Mouse (Mus musculus) neural tube, embryonic 12.5 days (tissue): Measurements from ENCODE around the gene Ntm. TPM values are rescaled to one million over a fixed set of nuclear protein-coding genes. Genes with fewer than 3 reads are reported as not detected.

Source experiments
- ATAC-seq: fragments of 200-750 bp; cut with Nextera tagmentation; 2 replicates; pipeline ENCODE4 v1.8.0; 2017; ENCODE audit warnings: low read depth, mild to moderate bottlenecking, moderate TSS enrichment, moderate library complexity; ENCODE audit not compliant: low FRiP score
- H3K27ac ChIP-seq: fragments of 300-500 bp; sonication (generic); 2 replicates; pipeline ENCODE4 v1.5.1; 2016
- H3K27me3 ChIP-seq: fragments of 300-500 bp; sonication (generic); replicated peaks from 2 replicates; pipeline ENCODE4 v1.6.1; 2016; ENCODE audit warnings: mild to moderate bottlenecking
- H3K36me3 ChIP-seq: fragments of 300-500 bp; sonication (generic); 2 replicates; pipeline ENCODE4 v1.6.1; 2016; ENCODE audit warnings: mild to moderate bottlenecking
- H3K4me1 ChIP-seq: fragments of 300-500 bp; sonication (generic); 2 replicates; pipeline ENCODE4 v1.6.1; 2016
- H3K4me2 ChIP-seq: fragments of 300-500 bp; sonication (generic); replicated peaks from 2 replicates; pipeline ENCODE4 v1.6.1; 2016; ENCODE audit warnings: mild to moderate bottlenecking
- H3K4me3 ChIP-seq: fragments of 300-500 bp; sonication (generic); 2 replicates; pipeline ENCODE4 v1.5.1; 2016
- H3K9ac ChIP-seq: fragments of 300-500 bp; sonication (generic); 2 replicates; pipeline ENCODE4 v1.6.1; 2016; ENCODE audit warnings: mild to moderate bottlenecking
- H3K9me3 ChIP-seq: fragments of 300-500 bp; sonication (generic); 2 replicates; pipeline ENCODE4 v1.6.1; 2016; ENCODE audit warnings: mild to moderate bottlenecking
- WGBS: fragments of 180-500 bp; shearing (Covaris S2); methylation state at CpG from one replicate; pipeline ENCODE4 v1.1.7; 2016; 5-methylcytosine and 5-hydroxymethylcytosine counted together
- polyA plus RNA-seq: library from polyadenylated mRNA; unstranded; fragments of >200 nt; fragmentation: Nextera tagmentation; extraction: Ambion mirVana; gene quantifications from 2 replicates; pipeline ENCODE4 v1.2.1, GENCODE M21; 2016

Gene Ntm
- polyA plus RNA-seq, 1 experiment from 2014 or later, result 68.6 TPM

- WGBS, result 72% methylated on average over 11 of the region's 11 CpGs
- no peaks in the 10 kb centered on the region for H3K27me3 ChIP-seq
- no peak overlapping the region for H3K4me2 ChIP-seq
- no peak for ATAC-seq
- no peak overlapping the region for H3K27ac ChIP-seq
- H3K4me1 ChIP-seq, result no peaks in the 10 kb centered on the region
- H3K4me3 ChIP-seq, result no peak overlapping the region
- H3K9me3 ChIP-seq, result no peaks in the 10 kb centered on the region
- no peak overlapping the region for H3K9ac ChIP-seq
- no peaks in the 10 kb centered on the region for H3K36me3 ChIP-seq
Measured at GRCm38 (mm10) chr9:29578226-29578625, 384.7 kb downstream of the Ntm start.

GRCm38 (mm10) chr9:29576051-29576533, 386.8 kb downstream of the Ntm start:
- Histone ChIP-seq H3K27me3 (no peaks in the 10 kb centered on the region), H3K4me3 (no peak overlapping the region), H3K9me3 (no peaks in the 10 kb centered on the region), H3K27ac (no peak overlapping the region), H3K9ac (no peak overlapping the region), H3K36me3 (no peaks in the 10 kb centered on the region), H3K4me1 (no peaks in the 10 kb centered on the region), H3K4me2 (no peak overlapping the region)
- 36% methylated on average over 4 of the region's 4 CpGs for WGBS
- ATAC-seq, result no peak

- no peak overlapping the region for H3K9ac ChIP-seq
- ATAC-seq, result no peak
- no peaks in the 10 kb centered on the region for H3K27me3 ChIP-seq
- H3K4me2 ChIP-seq, result no peak overlapping the region
- H3K27ac ChIP-seq, result no peak overlapping the region
- no peak overlapping the region for H3K4me3 ChIP-seq
- WGBS, result 85% methylated on average over 5 of the region's 5 CpGs
- H3K36me3 ChIP-seq, result no peaks in the 10 kb centered on the region
- H3K4me1 ChIP-seq, result no peaks in the 10 kb centered on the region
- no peaks in the 10 kb centered on the region for H3K9me3 ChIP-seq
Measured at GRCm38 (mm10) chr9:29574548-29574947, 388.4 kb downstream of the Ntm start.

- Histone ChIP-seq H3K36me3 (no peaks in the 10 kb centered on the region), H3K27ac (no peak overlapping the region), H3K9me3 (no peaks in the 10 kb centered on the region), H3K9ac (no peak overlapping the region), H3K4me3 (no peak overlapping the region), H3K4me1 (0 out of 2 replicates have a peak, but pooled peaks cover 4% of the 10 kb centered on the region), H3K27me3 (no peaks in the 10 kb centered on the region), H3K4me2 (no peak overlapping the region)
- ATAC-seq, result no peak
- 68% methylated on average over 5 of the region's 5 CpGs for WGBS
Measured at GRCm38 (mm10) chr9:29568571-29568970, 394.4 kb downstream of the Ntm start.

- no peak for ATAC-seq
- Histone ChIP-seq H3K27me3 (no peaks in the 10 kb centered on the region), H3K36me3 (no peaks in the 10 kb centered on the region), H3K4me2 (no peak overlapping the region), H3K9me3 (no peaks in the 10 kb centered on the region), H3K9ac (no peak overlapping the region), H3K27ac (no peak overlapping the region), H3K4me3 (no peak overlapping the region), H3K4me1 (0 out of 2 replicates have a peak, but pooled peaks cover 4% of the 10 kb centered on the region)
- 88% methylated on average over 5 of the region's 5 CpGs for WGBS
Measured at GRCm38 (mm10) chr9:29562419-29563071, 400.4 kb downstream of the Ntm start.

- no peaks in the 10 kb centered on the region for H3K36me3 ChIP-seq
- no peaks in the 10 kb centered on the region for H3K9me3 ChIP-seq
- H3K4me2 ChIP-seq, result no peak overlapping the region
- 0 out of 2 replicates have a peak, but pooled peaks cover 3% of the 10 kb centered on the region for H3K4me1 ChIP-seq
- H3K9ac ChIP-seq, result no peak overlapping the region
- no peak overlapping the region for H3K27ac ChIP-seq
- H3K27me3 ChIP-seq, result no peaks in the 10 kb centered on the region
- WGBS, result 77% methylated on average over 4 of the region's 4 CpGs
- ATAC-seq, result no peak
- no peak overlapping the region for H3K4me3 ChIP-seq
Measured at GRCm38 (mm10) chr9:29558915-29559314, 404.0 kb downstream of the Ntm start.

DNA sequence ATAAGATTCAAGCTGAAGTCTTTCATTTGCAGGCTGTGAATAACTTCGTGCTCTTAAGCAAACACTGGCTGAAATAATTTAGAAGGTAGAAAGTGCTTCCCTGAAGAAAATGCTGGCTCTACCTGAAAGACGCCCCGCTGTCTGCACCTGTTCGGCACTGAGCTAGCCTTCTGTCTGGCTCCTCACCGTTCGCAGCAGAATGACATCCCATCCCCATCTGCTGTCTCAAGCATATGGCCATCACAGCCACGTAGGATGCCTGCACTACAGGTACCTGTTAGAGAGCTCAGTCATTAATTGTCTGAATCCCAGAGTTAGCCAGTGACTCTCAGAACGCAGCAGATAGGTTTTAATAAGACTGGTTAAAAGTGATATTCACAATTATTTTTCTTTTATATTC, 412.4 kb downstream of the Ntm start:
- Histone ChIP-seq H3K27me3 (no peaks in the 10 kb centered on the region), H3K4me3 (no peak overlapping the region), H3K36me3 (no peaks in the 10 kb centered on the region), H3K27ac (no peak overlapping the region), H3K4me2 (no peak overlapping the region), H3K9me3 (no peaks in the 10 kb centered on the region), H3K9ac (no peak overlapping the region), H3K4me1 (no peaks in the 10 kb centered on the region)
- ATAC-seq, result no peak
- 85% methylated on average over 8 of the region's 8 CpGs for WGBS

DNA sequence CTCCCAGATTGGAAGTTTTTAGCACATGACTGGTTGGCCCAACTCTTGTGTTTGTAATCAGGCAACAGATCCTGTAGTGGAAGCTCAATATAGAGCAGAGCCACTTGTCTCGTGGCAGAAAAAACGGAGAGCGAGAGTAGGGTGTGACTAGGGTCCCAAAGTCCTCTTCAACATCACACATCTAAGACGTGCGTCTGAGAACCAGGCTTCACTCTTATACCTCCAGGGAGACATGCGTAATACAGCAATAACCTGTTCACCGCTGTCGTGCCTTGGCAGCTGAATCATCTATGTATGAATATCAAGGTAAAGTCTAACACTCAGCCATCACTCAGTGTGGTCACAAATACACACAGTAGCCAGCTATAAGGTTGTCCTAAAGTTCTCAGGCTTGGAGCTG, 412.8 kb downstream of the Ntm start:
- Histone ChIP-seq H3K4me3 (no peak overlapping the region), H3K4me1 (no peaks in the 10 kb centered on the region), H3K9me3 (no peaks in the 10 kb centered on the region), H3K4me2 (no peak overlapping the region), H3K36me3 (no peaks in the 10 kb centered on the region), H3K27me3 (no peaks in the 10 kb centered on the region), H3K9ac (no peak overlapping the region), H3K27ac (no peak overlapping the region)
- WGBS, result 93% methylated on average over 8 of the region's 8 CpGs
- no peak for ATAC-seq

DNA sequence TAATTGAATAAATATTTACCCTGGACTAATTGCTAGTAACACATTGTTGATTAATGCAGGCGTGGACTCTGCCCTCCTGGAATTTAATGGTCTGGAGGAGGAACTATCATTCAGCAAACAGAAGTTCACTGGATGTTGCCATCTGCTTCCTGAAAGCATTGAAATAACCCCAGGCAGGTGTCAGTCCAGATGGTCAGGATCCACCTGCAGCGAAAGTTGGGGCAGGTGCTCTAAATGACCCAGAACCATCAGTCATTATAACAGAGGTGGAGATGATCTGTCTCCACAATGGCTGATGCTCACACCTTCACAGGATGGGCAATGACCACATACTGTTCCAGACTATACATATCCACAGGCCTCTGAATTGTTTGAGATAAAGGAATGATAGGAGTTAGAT, 426.5 kb downstream of the Ntm start:
- 83% methylated on average over 2 of the region's 2 CpGs for WGBS
- H3K4me2 ChIP-seq, result no peak overlapping the region
- H3K27me3 ChIP-seq, result no peaks in the 10 kb centered on the region
- H3K4me3 ChIP-seq, result no peak overlapping the region
- no peaks in the 10 kb centered on the region for H3K9me3 ChIP-seq
- no peaks in the 10 kb centered on the region for H3K36me3 ChIP-seq
- H3K9ac ChIP-seq, result no peak overlapping the region
- ATAC-seq, result no peak
- H3K4me1 ChIP-seq, result 0 out of 2 replicates have a peak, but pooled peaks cover 8% of the 10 kb centered on the region
- no peak overlapping the region for H3K27ac ChIP-seq

DNA sequence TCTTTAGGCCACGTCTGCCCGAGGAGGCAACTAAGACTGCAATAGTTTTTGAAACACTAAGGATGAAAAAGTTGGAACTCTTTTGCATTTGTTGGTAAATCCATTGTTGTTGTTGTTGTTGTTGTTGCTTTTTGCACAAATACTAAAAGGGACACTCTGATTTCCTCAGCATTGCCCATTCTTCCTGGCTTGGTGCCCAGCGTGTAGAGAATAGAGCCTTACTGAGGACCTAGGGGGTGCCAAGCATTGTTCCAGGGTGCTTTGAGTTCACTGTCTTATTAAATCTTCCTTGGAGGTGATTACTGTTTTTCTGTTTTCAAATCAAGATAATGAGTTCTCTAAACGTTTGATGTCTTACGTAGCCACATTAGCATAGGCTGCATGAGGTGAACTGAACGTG, 428.2 kb downstream of the Ntm start:
- 83% methylated on average over 6 of the region's 6 CpGs for WGBS
- H3K4me1 ChIP-seq, result 0 out of 2 replicates have a peak, but pooled peaks cover 8% of the 10 kb centered on the region
- H3K27me3 ChIP-seq, result no peaks in the 10 kb centered on the region
- no peaks in the 10 kb centered on the region for H3K9me3 ChIP-seq
- no peaks in the 10 kb centered on the region for H3K36me3 ChIP-seq
- H3K4me2 ChIP-seq, result no peak overlapping the region
- no peak for ATAC-seq
- H3K4me3 ChIP-seq, result no peak overlapping the region
- no peak overlapping the region for H3K9ac ChIP-seq
- H3K27ac ChIP-seq, result no peak overlapping the region

DNA sequence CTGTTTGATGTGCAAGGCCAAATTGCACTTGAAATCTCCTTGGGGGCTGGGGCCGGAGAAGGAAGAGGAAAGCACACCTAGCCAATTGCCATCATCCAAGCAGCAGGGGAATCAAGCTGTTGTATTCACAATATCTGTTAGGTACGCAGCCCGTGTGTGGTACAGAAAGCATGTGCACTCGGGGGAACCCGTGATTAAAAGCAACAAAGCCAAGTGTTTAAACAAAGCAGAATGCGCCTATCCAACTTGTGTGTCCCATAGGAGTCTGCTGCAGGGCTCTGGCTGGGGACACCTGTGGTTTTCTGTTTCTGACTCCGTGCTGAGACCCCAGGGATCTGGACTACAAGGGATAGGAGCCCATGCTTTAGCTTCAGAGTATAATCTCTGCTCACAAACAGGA, 428.6 kb downstream of the Ntm start:
- WGBS, result 65% methylated on average over 7 of the region's 7 CpGs
- Histone ChIP-seq H3K4me3 (no peak overlapping the region), H3K4me2 (no peak overlapping the region), H3K9me3 (no peaks in the 10 kb centered on the region), H3K27ac (no peak overlapping the region), H3K4me1 (0 out of 2 replicates have a peak, but pooled peaks cover 8% of the 10 kb centered on the region), H3K27me3 (no peaks in the 10 kb centered on the region), H3K36me3 (no peaks in the 10 kb centered on the region), H3K9ac (no peak overlapping the region)
- no peak for ATAC-seq

- no peaks in the 10 kb centered on the region for H3K27me3 ChIP-seq
- no peak for ATAC-seq
- H3K36me3 ChIP-seq, result no peaks in the 10 kb centered on the region
- 0 out of 2 replicates have a peak, but pooled peaks cover 8% of the 10 kb centered on the region for H3K4me1 ChIP-seq
- H3K27ac ChIP-seq, result no peak overlapping the region
- H3K9me3 ChIP-seq, result no peaks in the 10 kb centered on the region
- no peak overlapping the region for H3K9ac ChIP-seq
- WGBS, result 59% methylated on average over 1 of the region's 1 CpGs
- no peak overlapping the region for H3K4me2 ChIP-seq
- H3K4me3 ChIP-seq, result no peak overlapping the region
Measured at GRCm38 (mm10) chr9:29533556-29533955, 429.4 kb downstream of the Ntm start.
